Mouse (Mus musculus): ENCODE data around the gene Klf9.

Klf9 gene

DNA sequence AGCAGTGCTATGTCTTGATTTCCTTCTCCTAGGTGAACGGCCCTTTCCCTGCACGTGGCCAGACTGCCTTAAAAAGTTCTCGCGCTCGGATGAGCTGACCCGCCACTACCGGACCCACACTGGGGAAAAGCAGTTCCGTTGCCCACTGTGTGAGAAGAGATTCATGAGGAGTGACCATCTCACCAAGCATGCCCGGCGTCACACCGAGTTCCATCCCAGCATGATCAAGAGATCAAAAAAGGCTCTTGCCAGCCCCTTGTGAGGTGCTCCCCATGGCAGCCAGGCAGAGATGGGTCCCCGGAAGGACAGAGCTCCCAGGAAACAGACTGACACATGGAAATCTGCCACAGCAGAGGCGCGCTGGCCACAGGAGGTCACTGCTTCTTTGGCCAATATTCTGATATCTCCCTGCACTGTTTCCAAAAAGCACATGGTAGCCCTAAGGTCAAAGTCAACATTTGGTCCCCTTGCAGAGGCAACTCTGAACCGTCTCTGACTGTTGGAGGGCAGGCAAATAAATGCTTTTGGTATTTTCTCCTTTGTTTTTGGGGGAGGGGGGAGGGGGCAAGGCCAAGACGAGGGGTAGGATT is 23.7 kb downstream of the Klf9 start:
- DNase-seq: no peak

DNA sequence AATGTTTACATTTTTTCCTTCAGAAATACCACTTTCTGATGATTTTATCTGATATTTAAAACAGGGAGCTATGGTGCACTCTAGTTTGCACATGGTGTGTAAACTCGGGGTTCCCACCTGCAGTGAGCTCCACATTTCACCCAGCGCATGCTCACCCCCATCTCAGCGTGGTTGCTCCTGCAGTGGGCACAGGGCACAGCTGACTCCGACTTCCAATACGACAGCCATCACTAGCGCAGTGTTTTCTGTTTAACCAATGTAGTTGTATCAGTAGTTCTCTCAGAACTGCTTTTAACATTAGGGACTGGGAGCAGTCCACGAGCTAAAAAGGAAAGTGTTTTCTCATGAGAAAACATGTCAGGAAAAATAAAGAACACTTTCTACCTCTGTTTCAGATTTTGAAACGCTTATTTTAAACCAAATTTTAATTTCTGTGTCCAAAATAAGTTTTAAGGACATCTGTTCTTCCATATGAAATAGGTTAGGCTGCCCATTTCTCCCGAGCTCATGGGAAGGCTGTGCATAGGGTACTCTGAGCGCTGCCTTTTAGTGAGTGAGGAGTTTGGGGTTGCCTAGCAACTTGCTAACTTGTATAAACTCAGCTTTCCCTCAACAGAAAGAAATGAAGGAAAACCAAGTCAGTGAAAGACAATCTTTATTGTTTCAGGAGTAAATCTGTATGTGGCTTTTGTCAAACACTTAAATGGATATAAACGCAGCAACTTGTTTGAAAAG is 25.7 kb downstream of the Klf9 start:
- DNase-seq: no peak

DNA sequence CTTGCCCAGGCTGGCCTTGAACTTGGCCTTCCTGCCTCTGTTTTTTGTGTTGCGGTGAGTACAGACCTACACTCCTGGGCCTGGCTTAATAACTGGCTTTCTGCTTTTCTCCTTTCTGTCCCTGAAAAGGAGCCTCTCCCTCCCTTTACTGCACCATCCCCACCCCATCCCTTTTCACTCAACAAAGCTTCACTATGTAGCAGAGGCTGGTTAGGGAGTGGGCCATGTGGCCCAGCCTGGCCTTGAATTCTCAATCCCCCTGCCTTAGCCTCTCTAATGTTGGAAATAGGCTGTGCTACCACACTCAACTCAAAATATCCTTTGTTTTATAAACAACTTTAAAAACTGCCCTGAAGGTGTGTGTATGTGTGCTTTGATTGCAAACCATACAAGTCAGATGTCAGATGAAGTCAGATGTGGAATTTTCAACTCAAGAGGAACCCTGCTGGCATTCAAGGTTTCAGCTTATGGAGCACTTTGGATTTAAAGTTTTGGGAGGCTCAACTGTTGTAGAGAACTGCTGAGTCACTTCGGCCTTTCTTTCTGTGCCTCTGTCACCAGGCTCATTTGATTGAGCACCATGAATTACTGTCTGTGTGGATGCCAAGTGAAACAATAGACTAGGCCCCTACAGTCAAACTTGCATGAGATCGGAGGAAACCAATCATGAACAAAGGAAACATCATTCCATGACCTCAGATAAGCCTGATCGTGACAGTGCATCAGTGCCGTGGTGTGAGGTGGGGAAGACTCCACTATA is 28.1 kb downstream of the Klf9 start:
- no peak for DNase-seq

GRCm38 (mm10) chr19:23169659-23170050 is 28.6 kb downstream of the Klf9 start:
- DNase-seq: no peak

- no peak for DNase-seq
Measured at GRCm38 (mm10) chr19:23170476-23170875, 29.4 kb downstream of the Klf9 start.

DNA sequence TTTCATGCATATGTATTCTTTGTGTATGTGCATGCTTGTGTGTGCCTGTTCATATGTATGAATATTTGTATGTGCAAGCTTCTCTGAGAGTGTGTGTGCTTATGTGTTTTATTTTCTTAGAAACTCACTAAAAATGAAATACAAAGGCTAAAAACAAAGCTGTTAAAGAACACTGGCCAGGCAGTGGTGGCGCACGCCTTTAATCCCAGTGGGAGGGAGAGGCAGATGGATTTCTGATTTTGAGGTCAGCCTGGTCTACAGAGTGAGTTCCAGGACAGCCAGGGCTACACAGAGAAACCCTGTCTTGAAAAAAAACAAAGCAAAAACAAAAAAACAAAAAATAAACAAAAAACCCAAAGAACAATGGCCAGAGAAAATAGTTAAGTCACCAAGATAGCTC is 30.1 kb downstream of the Klf9 start:
- no peak for DNase-seq

DNA sequence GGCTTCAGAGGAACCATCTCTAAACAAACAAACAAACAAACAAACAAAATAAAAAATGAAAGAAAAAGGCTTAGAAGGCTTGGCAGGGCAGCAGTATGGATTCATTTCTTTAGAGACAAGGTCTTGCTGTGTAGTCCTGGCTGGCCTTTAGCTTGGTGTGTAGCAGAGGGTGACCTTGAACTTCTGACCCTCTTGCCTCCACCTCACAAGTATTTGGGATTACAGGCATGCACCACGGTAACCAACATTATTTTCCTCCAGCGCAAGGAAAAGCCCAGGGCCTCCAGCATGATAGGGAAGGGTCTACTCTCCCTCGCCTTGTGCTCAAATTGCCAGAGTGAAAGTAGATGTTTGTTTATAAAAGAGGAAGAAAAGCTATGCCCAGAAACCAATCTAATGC is 34.1 kb downstream of the Klf9 start:
- no peak for DNase-seq

- no peak for DNase-seq
Measured at GRCm38 (mm10) chr19:23175511-23175910, 34.5 kb downstream of the Klf9 start.

- no peak for DNase-seq
Measured at GRCm38 (mm10) chr19:23178533-23178932, 37.5 kb downstream of the Klf9 start.

DNA sequence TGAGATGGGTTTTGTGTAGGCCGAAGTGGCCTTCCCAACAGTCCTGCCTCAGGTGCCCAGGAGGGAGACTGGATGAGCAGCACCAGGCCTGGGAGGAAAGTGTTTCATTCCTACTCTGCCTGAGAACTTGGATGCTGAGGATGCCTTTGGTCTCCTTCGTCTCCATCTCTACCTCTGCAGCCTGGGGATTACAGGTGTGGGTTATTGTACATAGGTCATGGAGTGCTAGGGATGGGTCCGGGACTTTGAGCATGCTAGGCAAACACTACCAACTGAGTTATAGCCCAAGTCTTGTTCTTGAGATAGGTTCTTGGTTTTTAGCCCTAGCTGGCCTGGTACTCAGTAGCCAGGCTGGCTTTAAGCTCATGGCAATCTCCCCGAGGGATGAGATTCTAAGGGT is 42.5 kb downstream of the Klf9 start:
- no peak for DNase-seq

DNA sequence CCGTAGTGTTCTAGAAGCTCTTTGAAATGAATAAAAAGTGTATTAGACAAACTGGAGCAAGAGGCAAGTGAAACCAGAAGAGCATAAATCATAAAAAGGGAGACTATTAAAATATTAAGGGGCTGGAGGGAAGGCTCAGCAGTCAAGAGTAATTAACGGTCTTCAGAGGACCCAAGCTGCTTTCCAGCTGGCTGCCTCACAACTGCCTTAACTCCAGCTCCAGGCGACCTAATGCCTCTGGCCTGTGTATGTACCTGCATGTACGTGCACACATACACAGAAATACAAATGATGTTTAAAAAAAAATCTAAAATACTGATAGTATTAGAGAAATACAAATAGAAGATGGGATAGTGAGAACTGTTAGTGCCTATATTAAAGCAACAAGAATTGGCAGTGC is 43.0 kb downstream of the Klf9 start:
- DNase-seq: no peak

- no peak for DNase-seq
Measured at GRCm38 (mm10) chr19:23187732-23188131, 46.7 kb downstream of the Klf9 start.

DNA sequence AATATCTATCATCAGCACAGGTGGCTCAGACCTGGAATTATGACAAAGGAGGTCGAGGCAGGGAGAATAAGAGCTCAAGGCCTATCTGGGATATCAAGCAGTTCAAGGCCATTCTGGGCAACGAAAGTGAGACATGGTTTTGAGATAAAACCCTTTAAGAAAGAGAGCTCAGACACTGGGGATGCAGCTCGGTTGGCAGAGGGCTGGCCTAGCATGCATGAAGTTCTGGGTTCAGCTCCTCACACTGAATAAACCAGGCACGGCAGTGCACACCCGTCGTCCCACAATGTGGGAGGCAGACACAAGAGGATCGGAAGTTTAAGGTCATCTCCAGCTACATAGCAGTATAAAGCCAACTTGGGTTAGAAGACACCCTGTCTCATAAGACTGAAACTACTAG is 48.0 kb downstream of the Klf9 start:
- DNase-seq: no peak

DNA sequence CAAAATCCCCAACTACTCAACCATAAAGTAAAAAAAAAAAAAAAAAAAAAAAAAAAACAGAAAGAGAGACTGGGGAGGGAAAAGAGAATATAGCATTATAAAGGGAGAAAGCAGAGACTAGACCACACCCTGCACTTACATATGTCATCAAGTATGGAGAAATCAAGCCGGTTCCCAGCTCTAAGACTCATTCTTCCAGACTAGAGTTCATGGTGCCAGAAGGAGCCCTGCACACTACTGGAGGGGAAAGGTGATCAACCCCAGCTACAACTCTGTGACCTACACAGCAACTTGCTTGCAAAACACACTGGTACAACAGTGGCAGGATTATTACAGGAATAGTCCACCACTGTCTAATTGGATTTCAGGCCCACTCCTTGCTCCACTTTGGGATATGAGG is 48.7 kb downstream of the Klf9 start:
- no peak for DNase-seq

DNA sequence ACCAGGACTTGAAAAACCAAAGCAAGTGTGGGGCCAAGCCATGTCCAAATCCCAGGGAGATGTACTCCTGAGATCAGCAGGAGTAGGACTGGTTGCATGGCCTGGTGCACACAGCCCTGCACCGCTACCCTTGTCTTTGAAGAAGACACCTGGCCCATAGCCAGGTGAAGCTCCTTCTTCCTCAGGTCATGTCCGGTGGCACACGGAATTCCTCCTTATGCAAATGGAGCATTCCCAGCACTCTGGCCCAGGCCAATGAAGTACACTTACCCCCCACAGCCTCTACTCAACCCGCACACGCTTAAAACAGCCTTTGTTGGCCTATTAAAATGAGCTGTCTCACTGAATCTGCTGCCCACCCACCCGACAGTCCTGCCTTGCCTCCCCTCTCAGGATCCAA is 50.5 kb downstream of the Klf9 start:
- DNase-seq: no peak

DNA sequence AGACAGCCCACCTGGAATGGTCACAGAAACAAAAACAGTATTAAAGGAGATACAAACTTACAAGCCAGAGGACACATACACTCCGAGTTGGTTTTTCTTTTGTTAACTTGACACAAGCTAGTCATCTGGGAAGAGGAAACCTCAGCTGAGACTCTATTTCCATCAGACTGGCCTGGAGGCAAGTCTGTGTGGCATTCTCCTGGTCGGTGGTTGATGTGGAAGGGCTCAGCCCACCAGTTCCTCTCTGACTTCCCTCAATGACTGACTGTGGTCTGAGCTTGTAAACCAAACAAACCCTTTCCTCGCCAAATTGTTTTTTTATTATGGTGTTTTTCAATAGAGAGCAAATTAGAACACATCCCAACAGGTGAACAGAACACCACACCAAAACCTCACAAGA is 52.0 kb downstream of the Klf9 start:
- no peak for DNase-seq

DNA sequence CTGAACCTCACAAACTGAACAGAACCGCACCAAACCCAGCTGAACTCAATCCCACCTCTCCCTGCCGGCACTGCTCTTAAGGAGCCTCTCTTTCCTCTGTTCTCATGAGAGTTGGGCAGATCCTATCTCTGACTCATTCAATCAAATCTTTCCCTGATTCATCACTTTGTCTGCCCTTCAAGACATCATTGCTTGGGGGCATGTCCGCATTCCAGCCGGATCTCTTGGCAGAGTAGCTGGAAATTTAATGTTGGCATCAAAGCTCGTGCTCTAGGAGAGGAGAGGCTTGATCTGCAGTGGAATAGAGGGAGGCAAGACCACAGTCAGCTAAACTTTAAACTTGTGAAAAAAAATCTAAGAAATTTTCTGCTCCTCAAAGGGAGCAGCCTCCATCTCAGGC is 61.1 kb downstream of the Klf9 start:
- DNase-seq: no peak

DNA sequence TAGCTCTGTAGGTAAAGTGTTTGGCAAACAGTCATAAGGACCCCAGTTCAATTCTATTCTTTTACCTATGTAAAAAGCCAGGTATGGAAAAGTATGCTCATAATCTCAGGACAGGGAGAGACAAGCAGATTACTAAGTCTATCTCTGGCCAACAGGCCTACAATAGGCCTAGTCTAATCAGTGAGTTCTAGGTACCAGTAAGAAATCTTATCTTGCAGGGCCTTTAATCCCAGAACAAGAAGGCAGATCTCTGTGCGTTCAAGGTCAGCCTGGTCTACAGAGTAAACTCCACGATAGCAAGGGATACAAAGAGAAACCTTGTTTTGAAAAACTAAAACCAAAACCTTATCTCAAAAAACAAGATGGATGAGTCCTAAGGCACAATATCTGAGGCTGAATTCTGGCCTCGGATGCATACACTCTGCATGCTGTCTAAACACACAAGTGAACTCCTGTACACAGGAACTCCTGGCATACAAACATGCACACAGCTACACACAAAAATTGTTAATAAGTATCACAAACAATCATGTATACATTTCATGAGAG is 62.6 kb downstream of the Klf9 start:
- DNase-seq: no peak

- no peak for DNase-seq
Measured at GRCm38 (mm10) chr19:23211325-23211724, 70.3 kb downstream of the Klf9 start.

GRCm38 (mm10) chr19:23214326-23214725 is 73.3 kb downstream of the Klf9 start:
- DNase-seq: no peak
